Mouse (Mus musculus) ovary, postnatal 14 days (tissue): ENCODE results near the gene Clasp2.
A peak's percentile ranks its signal among the peaks of the same experiment; 100 is the strongest.
"Not testable (repeated sequence)": the region's sequence is repeated elsewhere in the genome, so short reads cannot be mapped to it uniquely, and the experiment has no call there.

ENCODE experiments used
- DNase-seq: peaks from one replicate; pipeline ENCODE4 v3.0.0; 2022; ENCODE audit warnings: low spot score

Gene Clasp2

GRCm38 (mm10) chr9:113822150-113822549 lies 80.9 kb downstream of the Clasp2 start:
- peak; percentile 6 for DNase-seq

DNA sequence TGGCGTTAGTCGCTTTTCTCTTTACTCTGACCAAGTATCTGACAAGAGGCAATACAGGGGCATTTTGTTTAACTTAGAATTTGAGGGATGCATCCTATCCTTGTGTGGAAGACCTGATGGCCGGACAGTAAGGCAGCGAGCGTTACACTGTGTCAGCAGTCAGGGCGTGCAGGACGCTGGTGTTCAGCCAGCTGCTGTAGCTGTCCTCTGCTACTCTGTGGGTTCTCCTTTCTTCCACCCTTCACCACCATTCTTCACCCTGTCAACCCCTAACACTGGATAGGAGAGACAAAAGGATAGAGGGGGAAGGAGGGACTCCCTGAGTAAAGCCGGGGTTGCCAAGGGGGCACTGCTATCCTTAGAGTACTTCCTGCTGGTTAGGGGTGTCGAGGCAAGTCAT lies 87.4 kb downstream of the Clasp2 start:
- no peak for DNase-seq

DNA sequence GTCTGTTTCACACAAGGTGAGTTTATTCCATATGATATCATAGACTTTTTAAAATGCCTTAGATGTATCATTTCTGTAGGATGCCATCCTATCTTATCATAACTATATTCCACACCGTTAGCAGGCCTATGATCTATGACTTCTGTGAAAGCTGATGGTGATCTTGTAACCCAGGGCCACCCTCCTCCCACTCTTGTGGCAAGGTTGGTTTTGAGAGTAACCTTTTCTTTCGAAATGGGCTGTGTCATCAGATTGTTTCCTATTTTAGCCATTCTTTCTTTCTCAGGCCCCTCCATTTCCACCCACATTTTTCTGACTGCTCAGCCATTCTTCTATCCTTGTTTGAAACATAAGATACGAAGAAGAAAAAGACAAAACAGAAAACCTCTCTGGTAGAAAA lies 88.9 kb downstream of the Clasp2 start:
- DNase-seq = no peak

GRCm38 (mm10) chr9:113833481-113833880 lies 92.2 kb downstream of the Clasp2 start:
- no peak for DNase-seq

DNA sequence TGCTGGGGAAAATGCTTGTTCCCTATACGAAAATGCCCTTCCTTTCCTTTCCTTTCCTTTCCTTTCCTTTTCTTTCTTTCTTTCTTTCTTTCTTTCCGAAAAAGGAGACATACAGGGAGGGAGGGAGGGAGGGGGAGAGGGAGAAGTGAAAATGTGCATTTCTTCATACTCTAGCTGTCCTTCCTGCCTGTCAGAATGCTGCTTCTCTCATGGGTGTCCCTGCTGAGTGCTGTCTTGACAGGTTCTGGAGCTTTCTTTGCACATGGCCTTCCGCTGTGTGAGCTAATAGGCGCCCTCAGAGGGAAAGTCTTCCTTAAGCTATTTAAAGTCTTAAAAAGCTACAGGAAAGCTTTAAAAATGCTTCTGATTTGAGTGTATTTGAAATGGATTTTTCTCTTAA lies 95.7 kb downstream of the Clasp2 start:
- DNase-seq = no peak

GRCm38 (mm10) chr9:113837461-113837860 lies 96.2 kb downstream of the Clasp2 start:
- DNase-seq = no peak

GRCm38 (mm10) chr9:113844029-113844428 lies 102.8 kb downstream of the Clasp2 start:
- DNase-seq = no peak

GRCm38 (mm10) chr9:113855441-113855840 lies 114.2 kb downstream of the Clasp2 start:
- no peak for DNase-seq

GRCm38 (mm10) chr9:113857281-113857928 lies 116.1 kb downstream of the Clasp2 start:
- no peak for DNase-seq

DNA sequence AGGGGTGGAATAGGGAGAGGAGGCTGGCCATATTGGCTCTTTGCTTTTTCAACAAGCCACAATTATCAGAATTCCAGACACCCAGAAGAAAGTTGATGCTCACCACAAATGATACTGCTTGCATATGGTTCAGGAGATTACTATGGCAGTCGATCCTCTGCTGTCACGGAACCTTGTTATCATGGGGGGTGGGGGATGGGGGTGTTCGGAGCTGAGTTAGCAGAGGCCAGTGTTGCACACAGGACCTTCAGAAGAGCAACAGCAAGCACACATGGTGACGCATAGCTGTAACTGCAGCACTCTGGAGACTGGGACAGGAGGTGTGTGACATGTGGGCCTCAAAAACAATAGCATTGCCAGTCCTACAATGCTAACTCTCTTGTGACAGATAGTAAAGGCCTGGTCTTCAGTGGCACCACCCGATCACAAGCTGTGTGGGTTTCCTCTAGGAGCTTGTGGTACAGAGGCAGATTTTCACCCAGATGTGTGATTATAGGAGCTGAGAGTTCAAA lies 116.7 kb downstream of the Clasp2 start:
- no peak for DNase-seq

GRCm38 (mm10) chr9:113859420-113859819 lies 118.1 kb downstream of the Clasp2 start:
- no peak for DNase-seq

DNA sequence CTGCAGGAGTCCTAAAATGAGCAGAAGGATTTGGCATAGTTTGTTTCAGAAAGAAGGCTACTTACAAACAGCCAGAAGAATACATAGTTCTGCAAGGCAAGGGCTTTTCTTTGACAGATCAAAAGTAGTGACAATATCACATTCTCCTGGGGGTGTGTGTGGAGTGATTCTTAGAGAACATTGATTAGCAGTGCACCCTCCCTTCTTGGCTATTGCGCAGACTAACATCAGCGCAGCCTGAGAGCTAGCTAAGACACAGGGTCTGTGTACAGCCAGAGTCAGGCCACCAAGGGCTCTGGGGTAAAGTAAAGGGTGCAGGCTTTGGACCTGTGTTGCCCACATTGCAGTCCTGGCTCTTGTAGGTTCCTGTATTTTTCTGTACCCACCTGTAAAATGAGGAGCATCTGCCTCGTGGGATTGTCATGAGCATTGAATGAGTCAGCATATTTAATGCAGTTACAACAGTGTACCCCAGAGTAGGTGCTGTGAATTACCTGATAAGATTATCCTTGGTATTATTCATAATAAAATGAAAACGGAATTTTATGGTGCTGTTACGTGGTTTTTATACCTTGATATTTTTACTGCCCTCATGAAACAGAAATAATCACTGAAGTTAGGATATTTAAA lies 122.2 kb downstream of the Clasp2 start:
- no peak for DNase-seq

DNA sequence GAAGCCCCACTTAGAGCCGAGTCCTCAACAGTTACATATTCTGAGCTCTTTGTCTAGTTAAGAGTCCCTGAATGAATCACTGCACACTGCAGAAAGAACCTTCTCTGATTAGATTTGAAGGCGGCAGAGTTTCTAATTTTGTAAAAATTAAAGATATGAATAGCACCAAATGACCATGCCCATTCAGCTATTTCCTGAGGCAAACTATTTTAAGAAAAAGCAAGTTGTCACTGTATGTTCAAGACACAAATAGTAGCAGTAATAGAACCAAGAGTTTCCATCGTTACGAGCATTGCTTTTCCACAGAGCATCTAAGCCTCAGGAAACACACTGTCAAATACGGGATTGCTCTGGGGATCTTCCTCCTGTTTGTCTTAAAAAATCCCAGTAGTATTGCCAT lies 126.7 kb downstream of the Clasp2 start:
- no peak for DNase-seq

DNA sequence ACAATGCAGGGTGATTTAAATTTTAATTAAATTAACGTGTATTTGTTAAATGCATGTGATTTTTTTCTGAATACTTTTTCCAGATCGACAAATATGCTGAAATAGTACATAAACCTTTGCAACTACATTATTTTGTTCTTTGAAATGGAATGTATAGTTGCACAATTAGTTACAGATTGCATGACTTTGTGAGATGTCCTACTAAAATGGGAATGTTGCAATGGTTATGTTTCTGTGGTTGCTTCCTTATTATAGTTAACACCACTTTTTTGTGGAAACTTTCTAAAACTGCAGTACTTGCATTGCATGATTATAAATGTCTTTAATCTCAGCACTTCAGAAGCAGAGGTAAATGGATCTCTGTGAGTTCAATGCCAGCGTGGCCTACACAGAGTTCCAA lies 153.6 kb downstream of the Clasp2 start:
- no peak for DNase-seq

DNA sequence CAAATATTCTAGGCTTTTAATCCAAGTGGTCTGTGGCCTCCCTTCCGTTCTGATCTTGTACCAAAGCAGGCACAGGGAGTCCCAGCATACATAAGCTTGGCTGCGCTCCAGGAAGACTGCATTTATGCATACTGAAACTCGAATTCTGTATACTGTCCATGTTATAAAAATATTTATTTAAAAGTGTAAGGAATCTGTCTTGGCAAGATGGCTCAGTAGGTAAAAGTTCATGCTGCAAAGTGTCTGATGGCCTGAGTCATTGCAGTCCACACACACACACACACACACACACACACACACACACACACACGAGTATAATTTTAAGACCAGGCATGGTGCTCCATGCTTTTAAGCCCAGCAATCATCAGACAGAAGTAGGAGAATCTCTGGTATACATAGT lies 161.9 kb downstream of the Clasp2 start:
- no peak for DNase-seq

GRCm38 (mm10) chr9:113904315-113904714 lies 163.0 kb downstream of the Clasp2 start:
- not testable (repeated sequence) for DNase-seq

DNA sequence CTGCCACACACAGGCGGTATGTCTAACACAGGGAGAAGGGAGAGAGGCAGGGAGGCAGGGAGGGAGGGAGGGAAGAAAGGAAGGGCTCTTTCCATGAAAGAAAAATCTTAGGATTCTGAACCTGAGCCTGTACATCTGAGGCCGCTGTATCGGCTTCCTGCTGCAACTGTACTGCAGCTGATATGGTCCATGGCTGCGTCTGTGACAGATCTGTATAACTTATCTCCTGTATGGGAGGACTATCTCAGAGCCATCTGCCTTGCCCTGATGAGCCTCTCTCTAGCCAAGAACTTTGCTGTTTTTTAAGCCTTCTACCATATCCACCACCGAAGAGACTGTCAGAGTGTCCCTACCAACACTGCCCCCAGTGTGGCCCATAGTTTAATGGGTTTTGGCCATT lies 174.5 kb downstream of the Clasp2 start:
- no peak for DNase-seq

DNA sequence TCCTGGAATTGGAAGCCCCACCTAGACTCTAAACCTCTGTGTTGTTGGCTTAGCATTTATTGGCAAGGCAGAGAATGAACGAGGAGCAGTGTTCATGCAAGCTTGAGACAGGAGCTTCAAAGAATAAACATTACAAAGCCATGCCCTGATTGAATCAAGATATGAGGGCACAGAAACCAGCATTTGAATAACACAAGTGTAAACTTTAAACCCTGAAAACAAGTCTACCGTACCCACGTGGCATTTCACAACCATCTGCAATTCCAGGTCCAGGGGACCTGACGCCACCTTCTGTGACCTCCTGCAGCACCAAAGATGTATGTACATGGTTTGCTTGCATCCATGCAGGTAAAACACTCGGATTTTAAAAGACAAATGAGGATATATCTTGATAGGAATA lies 181.4 kb downstream of the Clasp2 start:
- DNase-seq = no peak

DNA sequence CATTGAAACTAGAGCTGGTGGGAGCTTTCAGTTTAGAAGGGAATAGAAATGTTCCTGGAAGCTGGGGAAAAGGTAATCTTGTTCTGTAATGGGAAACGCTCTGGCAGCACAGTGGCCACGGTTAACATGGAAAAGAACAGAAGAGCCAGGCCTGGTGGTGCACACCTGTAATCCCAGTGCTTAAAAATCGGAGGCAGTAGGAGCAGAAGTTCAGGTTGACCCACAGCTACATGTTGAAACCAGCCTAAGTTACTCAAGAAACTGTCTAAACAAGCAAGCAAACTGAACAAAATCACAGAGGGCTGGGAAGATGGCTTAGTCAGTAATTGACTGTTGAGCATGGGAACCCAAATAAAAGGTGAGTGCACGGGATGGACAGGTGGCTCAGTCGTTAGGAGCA lies 183.6 kb downstream of the Clasp2 start:
- DNase-seq = no peak

DNA sequence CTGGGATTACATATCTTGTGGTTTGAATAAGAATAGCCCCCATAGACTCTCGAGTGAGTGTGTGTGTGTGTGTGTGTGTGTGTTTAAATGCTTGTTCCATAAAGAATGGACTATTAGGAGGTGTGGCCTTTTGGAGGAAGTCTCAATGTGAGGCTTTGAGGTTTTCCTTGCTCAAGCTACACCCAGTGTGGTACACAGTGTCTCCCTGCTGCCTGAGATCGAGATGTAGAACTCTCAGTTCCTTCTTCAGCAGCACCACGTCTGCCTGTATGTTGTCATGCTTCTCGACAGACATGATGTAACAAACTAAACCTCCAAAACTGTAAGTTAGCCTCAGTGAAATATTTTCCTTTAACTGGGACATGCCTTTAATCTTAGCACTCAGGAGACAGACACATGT lies 187.3 kb downstream of the Clasp2 start:
- DNase-seq = no peak

DNA sequence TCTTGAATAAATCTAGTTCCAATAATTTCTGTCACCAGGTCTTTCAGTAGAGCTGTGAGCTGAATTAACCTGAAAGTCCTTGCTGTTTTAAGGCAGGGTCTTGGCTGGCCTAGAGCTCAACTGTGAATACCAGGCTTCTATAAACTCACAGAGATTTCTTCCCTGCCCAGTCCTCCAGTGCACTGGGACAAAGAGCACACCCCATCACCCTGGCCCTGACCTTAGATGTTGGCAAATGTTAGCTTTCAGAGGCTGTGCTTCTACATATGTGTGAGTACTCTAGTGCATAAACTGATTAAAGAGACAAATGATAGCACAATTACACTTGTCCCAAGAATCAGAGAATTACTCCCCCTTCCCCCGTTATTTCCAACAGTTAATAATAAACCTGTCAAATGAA lies 188.4 kb downstream of the Clasp2 start:
- no peak for DNase-seq

DNA sequence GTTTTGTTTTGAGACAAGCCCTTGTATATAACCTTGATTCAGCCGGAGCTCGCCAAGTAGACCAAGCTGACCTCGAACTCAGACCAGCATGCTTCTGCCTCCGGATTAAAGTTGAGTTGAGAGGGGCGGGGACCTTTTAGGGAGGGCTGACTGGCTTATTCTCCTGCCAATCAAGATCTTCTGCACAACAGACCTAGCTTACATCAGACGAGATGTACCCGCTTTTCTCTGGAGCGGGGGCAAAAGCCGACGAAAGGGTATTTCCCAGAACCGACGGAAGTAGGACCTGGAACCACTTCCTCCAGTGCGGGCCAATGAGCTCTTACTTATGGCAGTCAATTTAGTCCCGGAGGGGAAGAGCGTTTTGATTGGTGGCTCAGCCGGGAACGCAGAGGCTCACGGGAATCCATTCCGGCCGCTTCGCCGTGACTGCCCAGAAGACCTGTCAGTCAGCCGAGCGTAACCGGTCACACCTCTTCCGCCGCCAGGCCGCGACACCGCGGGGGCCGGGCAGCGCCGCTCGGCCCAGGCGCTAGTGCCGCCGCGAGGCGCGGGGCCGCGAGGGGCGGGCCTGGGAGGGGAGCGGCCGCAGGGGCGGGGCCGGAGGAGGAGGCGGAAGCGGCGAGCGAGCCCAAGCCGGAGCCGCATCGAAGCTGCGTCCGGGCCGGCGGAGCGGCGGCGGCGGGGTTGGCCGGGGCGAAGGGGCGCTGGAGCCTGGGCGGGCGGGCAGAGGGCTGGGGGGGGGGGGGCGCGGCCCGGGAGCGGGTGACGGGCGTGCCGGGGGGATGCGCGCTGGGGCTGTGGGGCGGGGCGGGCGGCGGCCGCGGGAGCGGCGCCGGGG lies 189.5 kb downstream of the Clasp2 start, which contains the start of gene Ubp1:
Gene Ubp1, plus strand, starts transcription at position 401 of the 841 bp plus-strand sequence.
- DNase-seq = peak; percentile 81
